Mouse (Mus musculus): Measurements from ENCODE around the gene Patz1. TPM values are rescaled to one million over a fixed set of nuclear protein-coding genes. Genes with fewer than 3 reads are reported as not detected.

Patz1 gene
- polyA plus RNA-seq, 1 experiment from 2014 or later: 47.6 TPM

GRCm38 (mm10) chr11:3298813-3299185 lies 10.1 kb downstream of the Patz1 start:
- ATAC-seq (ENCODE audit: low FRiP score) (no peak), DNase-seq (ENCODE audit: low spot score) (no peak)
- Histone ChIP-seq H3K4me1 (replicated peaks; ENCODE audit: control insufficient read depth, insufficient read depth, low read length) (peaks cover 24% of the 10 kb centered on the region), H3K27ac (no peak overlapping the region), H3K4me3 (replicated peaks; ENCODE audit: low read length) (no peak overlapping the region), H3K27me3 (ENCODE audit: control insufficient read depth, insufficient read depth, low read length) (no peaks in the 10 kb centered on the region), H3K9me3 (ENCODE audit: control insufficient read depth, low read length) (no peaks in the 10 kb centered on the region), H3K36me3 (replicated peaks; ENCODE audit: control insufficient read depth, insufficient read depth) (peaks cover 98% of the 10 kb centered on the region), H3K9ac (no peak overlapping the region), H3K4me2 (replicated peaks) (no peak overlapping the region)
- 94% methylated on average over 14 of the region's 14 CpGs for WGBS

- DNase-seq (ENCODE audit: low spot score) (no peak), ATAC-seq (ENCODE audit: low FRiP score) (no peak)
- Histone ChIP-seq H3K9ac (no peak overlapping the region), H3K4me1 (replicated peaks; ENCODE audit: control insufficient read depth, insufficient read depth, low read length) (peaks cover 4% of the 10 kb centered on the region), H3K27me3 (ENCODE audit: control insufficient read depth, insufficient read depth, low read length) (no peaks in the 10 kb centered on the region), H3K27ac (no peak overlapping the region), H3K4me2 (replicated peaks) (no peak overlapping the region), H3K9me3 (ENCODE audit: control insufficient read depth, low read length) (no peaks in the 10 kb centered on the region), H3K4me3 (replicated peaks; ENCODE audit: low read length) (no peak overlapping the region), H3K36me3 (replicated peaks; ENCODE audit: control insufficient read depth, insufficient read depth) (peaks cover 100% of the 10 kb centered on the region)
- 94% methylated on average over 5 of the region's 5 CpGs for WGBS
Measured at GRCm38 (mm10) chr11:3301075-3301474, 12.4 kb downstream of the Patz1 start.

- Histone ChIP-seq H3K36me3 (replicated peaks; ENCODE audit: control insufficient read depth, insufficient read depth) (peaks cover 100% of the 10 kb centered on the region), H3K4me2 (replicated peaks) (no peak overlapping the region), H3K4me3 (replicated peaks; ENCODE audit: low read length) (no peak overlapping the region), H3K4me1 (replicated peaks; ENCODE audit: control insufficient read depth, insufficient read depth, low read length) (no peaks in the 10 kb centered on the region), H3K27me3 (ENCODE audit: control insufficient read depth, insufficient read depth, low read length) (no peaks in the 10 kb centered on the region), H3K9me3 (ENCODE audit: control insufficient read depth, low read length) (no peaks in the 10 kb centered on the region), H3K27ac (no peak overlapping the region), H3K9ac (no peak overlapping the region)
- 92% methylated on average over 4 of the region's 4 CpGs for WGBS
- no peak for DNase-seq (ENCODE audit: low spot score)
- ATAC-seq (ENCODE audit: low FRiP score): no peak
Measured at GRCm38 (mm10) chr11:3302385-3302784, 13.7 kb downstream of the Patz1 start.

GRCm38 (mm10) chr11:3302792-3303191 lies 14.1 kb downstream of the Patz1 start:
- Histone ChIP-seq H3K27ac (no peak overlapping the region), H3K4me3 (replicated peaks; ENCODE audit: low read length) (no peak overlapping the region), H3K4me1 (replicated peaks; ENCODE audit: control insufficient read depth, insufficient read depth, low read length) (no peaks in the 10 kb centered on the region), H3K36me3 (replicated peaks; ENCODE audit: control insufficient read depth, insufficient read depth) (peaks cover 100% of the 10 kb centered on the region), H3K4me2 (replicated peaks) (no peak overlapping the region), H3K27me3 (ENCODE audit: control insufficient read depth, insufficient read depth, low read length) (no peaks in the 10 kb centered on the region), H3K9me3 (ENCODE audit: control insufficient read depth, low read length) (no peaks in the 10 kb centered on the region), H3K9ac (no peak overlapping the region)
- WGBS: 90% methylated on average over 4 of the region's 4 CpGs
- ATAC-seq (ENCODE audit: low FRiP score) (no peak), DNase-seq (ENCODE audit: low spot score) (no peak)

GRCm38 (mm10) chr11:3305821-3306220 lies 17.1 kb downstream of the Patz1 start:
- no peak overlapping the region for H3K27ac ChIP-seq
- no peak overlapping the region for H3K4me3 ChIP-seq (replicated peaks; ENCODE audit: low read length)
- no peaks in the 10 kb centered on the region for H3K4me1 ChIP-seq (replicated peaks; ENCODE audit: control insufficient read depth, insufficient read depth, low read length)
- no peak overlapping the region for H3K4me2 ChIP-seq (replicated peaks)
- WGBS: 96% methylated on average over 4 of the region's 4 CpGs
- ATAC-seq (ENCODE audit: low FRiP score) (no peak), DNase-seq (ENCODE audit: low spot score) (no peak)
- H3K9ac ChIP-seq: no peak overlapping the region
- H3K36me3 ChIP-seq (replicated peaks; ENCODE audit: control insufficient read depth, insufficient read depth): peaks cover 100% of the 10 kb centered on the region
- no peaks in the 10 kb centered on the region for H3K27me3 ChIP-seq (ENCODE audit: control insufficient read depth, insufficient read depth, low read length)
- no peaks in the 10 kb centered on the region for H3K9me3 ChIP-seq (ENCODE audit: control insufficient read depth, low read length)

- Histone ChIP-seq H3K4me3 (replicated peaks; ENCODE audit: low read length) (no peak overlapping the region), H3K4me2 (replicated peaks) (no peak overlapping the region), H3K27ac (no peak overlapping the region), H3K4me1 (replicated peaks; ENCODE audit: control insufficient read depth, insufficient read depth, low read length) (no peaks in the 10 kb centered on the region), H3K9me3 (ENCODE audit: control insufficient read depth, low read length) (no peaks in the 10 kb centered on the region), H3K27me3 (ENCODE audit: control insufficient read depth, insufficient read depth, low read length) (no peaks in the 10 kb centered on the region), H3K36me3 (replicated peaks; ENCODE audit: control insufficient read depth, insufficient read depth) (peaks cover 93% of the 10 kb centered on the region), H3K9ac (no peak overlapping the region)
- DNase-seq (ENCODE audit: low spot score) (no peak), ATAC-seq (ENCODE audit: low FRiP score) (no peak)
- WGBS: 97% methylated on average over 3 of the region's 3 CpGs
Measured at GRCm38 (mm10) chr11:3307875-3308274, 19.2 kb downstream of the Patz1 start.

- Histone ChIP-seq H3K4me2 (replicated peaks) (no peak overlapping the region), H3K27ac (no peak overlapping the region), H3K9ac (no peak overlapping the region), H3K4me1 (replicated peaks; ENCODE audit: control insufficient read depth, insufficient read depth, low read length) (no peaks in the 10 kb centered on the region), H3K9me3 (ENCODE audit: control insufficient read depth, low read length) (no peaks in the 10 kb centered on the region), H3K36me3 (replicated peaks; ENCODE audit: control insufficient read depth, insufficient read depth) (peaks cover 73% of the 10 kb centered on the region), H3K4me3 (replicated peaks; ENCODE audit: low read length) (no peak overlapping the region), H3K27me3 (ENCODE audit: control insufficient read depth, insufficient read depth, low read length) (no peaks in the 10 kb centered on the region)
- ATAC-seq (ENCODE audit: low FRiP score) (no peak), DNase-seq (ENCODE audit: low spot score) (no peak)
- 88% methylated on average over 4 of the region's 4 CpGs for WGBS
Measured at GRCm38 (mm10) chr11:3309884-3310283, 21.2 kb downstream of the Patz1 start.

- Histone ChIP-seq H3K9ac (no peak overlapping the region), H3K36me3 (replicated peaks; ENCODE audit: control insufficient read depth, insufficient read depth) (peaks cover 62% of the 10 kb centered on the region), H3K27ac (no peak overlapping the region), H3K27me3 (ENCODE audit: control insufficient read depth, insufficient read depth, low read length) (no peaks in the 10 kb centered on the region), H3K4me1 (replicated peaks; ENCODE audit: control insufficient read depth, insufficient read depth, low read length) (no peaks in the 10 kb centered on the region), H3K4me2 (replicated peaks) (no peak overlapping the region), H3K4me3 (replicated peaks; ENCODE audit: low read length) (no peak overlapping the region), H3K9me3 (ENCODE audit: control insufficient read depth, low read length) (no peaks in the 10 kb centered on the region)
- ATAC-seq (ENCODE audit: low FRiP score) (no peak), DNase-seq (ENCODE audit: low spot score) (no peak)
- WGBS: 92% methylated on average over 9 of the region's 10 CpGs
Measured at GRCm38 (mm10) chr11:3310789-3311585, 22.3 kb downstream of the Patz1 start.

GRCm38 (mm10) chr11:3311586-3312347 lies 23.1 kb downstream of the Patz1 start:
- no peak overlapping the region for H3K4me3 ChIP-seq (replicated peaks; ENCODE audit: low read length)
- DNase-seq (ENCODE audit: low spot score) (no peak), ATAC-seq (ENCODE audit: low FRiP score) (no peak)
- H3K4me1 ChIP-seq (replicated peaks; ENCODE audit: control insufficient read depth, insufficient read depth, low read length): no peaks in the 10 kb centered on the region
- peaks cover 54% of the 10 kb centered on the region for H3K36me3 ChIP-seq (replicated peaks; ENCODE audit: control insufficient read depth, insufficient read depth)
- H3K9ac ChIP-seq: no peak overlapping the region
- no peaks in the 10 kb centered on the region for H3K27me3 ChIP-seq (ENCODE audit: control insufficient read depth, insufficient read depth, low read length)
- WGBS: 84% methylated on average over 10 of the region's 10 CpGs
- no peak overlapping the region for H3K27ac ChIP-seq
- H3K4me2 ChIP-seq (replicated peaks): no peak overlapping the region
- no peaks in the 10 kb centered on the region for H3K9me3 ChIP-seq (ENCODE audit: control insufficient read depth, low read length)
